Mouse (Mus musculus): ENCODE measurements around the gene Gucy1a1. TPM values are rescaled to one million over a fixed set of nuclear protein-coding genes. Genes with fewer than 3 reads are reported as not detected.

The Gucy1a1 gene
- total and polyA plus RNA-seq, 3 experiments: not detected

GRCm38 (mm10) chr3:82096801-82097200, 48.8 kb downstream of the Gucy1a1 start:
- Histone ChIP-seq H3K4me1 (ENCODE audit: control insufficient read depth in 1 of 2, insufficient read depth in 2 of 2, low read length in 2 of 2) (no peaks in the 10 kb centered on the region), H3K36me3 (ENCODE audit: control insufficient read depth in 1 of 2, insufficient read depth in 2 of 2, low read length in 2 of 2) (no peaks in the 10 kb centered on the region), H3K4me3 (ENCODE audit: control insufficient read depth in 1 of 2, insufficient read depth in 1 of 2, low read depth in 2 of 2, low read length in 2 of 2) (no peak overlapping the region), H3K9ac (ENCODE audit: control insufficient read depth, low read depth, low read length, poor library complexity, severe bottlenecking) (no peak overlapping the region), H3K79me2 (ENCODE audit: control insufficient read depth, insufficient read depth, low read length, poor library complexity) (no peaks in the 10 kb centered on the region), H3K9me3 (replicated peaks; ENCODE audit: insufficient read depth, low read length) (no peaks in the 10 kb centered on the region), H3K27ac (ENCODE audit: control insufficient read depth, low read depth, low read length) (no peak overlapping the region), H3K27me3 (ENCODE audit: control insufficient read depth in 1 of 2, insufficient read depth in 2 of 2, low read length in 2 of 2) (no peaks in the 10 kb centered on the region)
- no peak for TF ChIP-seq ZC3H11A (IDR thresholded peaks at IDR 0.05; ENCODE audit: low read depth, low read length)
- TF ChIP-seq USF1 (IDR thresholded peaks at IDR 0.05; ENCODE audit: low read depth, low read length): no peak
- no peak for TF ChIP-seq EP300 (IDR thresholded peaks at IDR 0.05; ENCODE audit: low read depth in 1 of 2, low read length in 2 of 2)
- no peak for DNase-seq (ENCODE audit: low read depth, low spot score)

DNA sequence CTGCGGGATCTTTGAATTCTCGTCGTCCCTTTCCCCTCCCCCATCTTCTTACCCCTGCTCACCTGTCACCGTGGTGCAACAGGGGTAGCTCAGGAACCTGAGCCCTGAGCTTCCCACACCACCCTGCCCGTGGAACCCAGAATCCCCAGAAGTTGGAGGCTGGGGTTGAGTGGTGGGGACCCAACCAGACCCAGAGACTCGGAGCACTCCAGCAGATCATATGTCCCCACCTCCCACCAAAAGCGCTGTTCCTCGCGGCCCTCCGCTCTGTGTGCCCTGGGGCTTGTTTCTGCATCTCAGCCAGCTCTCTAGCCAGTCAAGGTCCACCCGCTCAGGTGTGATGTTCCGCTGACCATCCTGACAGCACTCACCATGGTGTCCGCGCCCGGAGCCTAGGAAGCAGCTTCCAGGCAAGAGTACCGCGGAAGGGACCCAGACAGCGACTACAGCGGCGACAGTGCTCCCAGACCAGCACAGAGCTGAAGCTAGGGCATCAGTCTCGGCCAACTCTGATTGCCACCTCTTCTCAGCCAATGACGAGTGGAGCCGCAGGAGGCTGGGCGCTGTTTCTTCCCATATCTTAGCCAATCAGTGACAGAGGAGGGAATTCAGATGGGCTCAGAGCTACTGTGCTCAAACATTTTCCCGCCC, 71.3 kb downstream of the Gucy1a1 start, which contains the start of gene Gucy1b1:
TSS of gene Gucy1b1 (minus strand) at position 489 of the 651 bp plus-strand sequence.
- H3K4me1 ChIP-seq (ENCODE audit: control insufficient read depth in 1 of 2, insufficient read depth in 2 of 2, low read length in 2 of 2): no peaks in the 10 kb centered on the region
- no peaks in the 10 kb centered on the region for H3K79me2 ChIP-seq (ENCODE audit: control insufficient read depth, insufficient read depth, low read length, poor library complexity)
- TF ChIP-seq ZC3H11A (IDR thresholded peaks at IDR 0.05; ENCODE audit: low read depth, low read length) (no peak), ELF1 (IDR thresholded peaks at IDR 0.05; ENCODE audit: low read depth, low read length) (no peak)
- no peaks in the 10 kb centered on the region for H3K9me3 ChIP-seq (replicated peaks; ENCODE audit: insufficient read depth, low read length)
- no peak within 1 kb of the TSS for H3K9ac ChIP-seq (ENCODE audit: control insufficient read depth, low read depth, low read length, poor library complexity, severe bottlenecking)
- H3K36me3 ChIP-seq (ENCODE audit: control insufficient read depth in 1 of 2, insufficient read depth in 2 of 2, low read length in 2 of 2): no peaks in the 10 kb centered on the region
- no peak for DNase-seq (ENCODE audit: low read depth, low spot score)
- no peaks in the 10 kb centered on the region for H3K27me3 ChIP-seq (ENCODE audit: control insufficient read depth in 1 of 2, insufficient read depth in 2 of 2, low read length in 2 of 2)
- H3K4me3 ChIP-seq (ENCODE audit: control insufficient read depth in 1 of 2, insufficient read depth in 1 of 2, low read depth in 2 of 2, low read length in 2 of 2): no peak within 1 kb of the TSS
- no peak within 1 kb of the TSS for H3K27ac ChIP-seq (ENCODE audit: control insufficient read depth, low read depth, low read length)

DNA sequence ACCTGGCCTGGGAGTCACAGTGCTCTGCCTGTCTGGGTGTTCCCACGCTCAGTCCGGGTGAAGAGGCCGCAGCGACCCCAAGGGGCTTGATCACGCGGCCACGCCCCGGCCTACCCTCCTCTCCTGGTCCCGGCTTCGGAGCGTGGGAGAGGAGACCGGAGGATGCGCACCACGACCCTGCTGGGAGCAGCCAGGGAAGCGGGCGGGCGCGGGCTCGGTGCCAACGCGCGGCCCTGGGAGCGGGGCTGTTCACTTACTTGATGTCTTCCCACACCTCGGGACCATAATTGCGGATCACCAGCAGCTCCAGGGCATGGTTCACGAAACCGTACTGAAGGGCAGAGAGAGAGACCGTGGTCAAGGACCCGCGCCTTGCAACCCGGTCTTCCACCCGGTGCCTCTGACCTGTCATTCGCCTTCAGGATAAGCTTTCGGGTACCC, 71.8 kb downstream of the Gucy1a1 start:
- Histone ChIP-seq H3K27me3 (ENCODE audit: control insufficient read depth in 1 of 2, insufficient read depth in 2 of 2, low read length in 2 of 2) (no peaks in the 10 kb centered on the region), H3K9me3 (replicated peaks; ENCODE audit: insufficient read depth, low read length) (no peaks in the 10 kb centered on the region), H3K79me2 (ENCODE audit: control insufficient read depth, insufficient read depth, low read length, poor library complexity) (no peaks in the 10 kb centered on the region), H3K4me1 (ENCODE audit: control insufficient read depth in 1 of 2, insufficient read depth in 2 of 2, low read length in 2 of 2) (no peaks in the 10 kb centered on the region), H3K9ac (ENCODE audit: control insufficient read depth, low read depth, low read length, poor library complexity, severe bottlenecking) (no peak overlapping the region), H3K4me3 (ENCODE audit: control insufficient read depth in 1 of 2, insufficient read depth in 1 of 2, low read depth in 2 of 2, low read length in 2 of 2) (no peak overlapping the region), H3K36me3 (ENCODE audit: control insufficient read depth in 1 of 2, insufficient read depth in 2 of 2, low read length in 2 of 2) (no peaks in the 10 kb centered on the region), H3K27ac (ENCODE audit: control insufficient read depth, low read depth, low read length) (no peak overlapping the region)
- TF ChIP-seq TAL1 (IDR thresholded peaks at IDR 0.05; ENCODE audit: low read length) (no peak), USF1 (IDR thresholded peaks at IDR 0.05; ENCODE audit: low read depth, low read length) (no peak), RAD21 (IDR thresholded peaks at IDR 0.05; ENCODE audit: low read depth, low read length) (no peak), GABPA (IDR thresholded peaks at IDR 0.05; ENCODE audit: low read depth, low read length) (no peak), ZC3H11A (IDR thresholded peaks at IDR 0.05; ENCODE audit: low read depth, low read length) (no peak), CHD1 (IDR thresholded peaks at IDR 0.05; ENCODE audit: low read depth, low read length) (no peak)
- no peak for DNase-seq (ENCODE audit: low read depth, low spot score)
